Mouse (Mus musculus): ENCODE results near the gene Ak5.
"Not testable (repeated sequence)": the region's sequence is repeated elsewhere in the genome, so short reads cannot be mapped to it uniquely, and the experiment has no call there.

Ak5 gene

DNA sequence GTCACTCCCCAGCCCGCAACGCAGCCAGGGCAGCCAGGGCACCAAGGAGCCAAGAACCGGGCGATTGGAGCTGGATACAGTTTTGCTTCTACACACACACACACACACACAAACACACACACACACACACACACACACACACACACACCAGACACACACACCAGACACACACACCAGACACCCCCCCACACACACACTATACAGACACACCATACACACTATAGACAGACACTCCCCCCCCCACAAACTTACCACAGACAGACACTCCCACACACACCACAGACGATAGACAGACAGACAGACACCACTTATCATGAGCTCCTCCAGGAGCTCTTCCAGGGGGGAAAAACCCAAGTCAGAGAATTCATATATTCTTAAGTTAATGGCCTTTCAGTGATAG, at the start of gene Ak5:
Ak5 (minus strand) TSS at position 122 of the 400 bp plus-strand sequence.
- no peak for DNase-seq (ENCODE audit: low spot score)

DNA sequence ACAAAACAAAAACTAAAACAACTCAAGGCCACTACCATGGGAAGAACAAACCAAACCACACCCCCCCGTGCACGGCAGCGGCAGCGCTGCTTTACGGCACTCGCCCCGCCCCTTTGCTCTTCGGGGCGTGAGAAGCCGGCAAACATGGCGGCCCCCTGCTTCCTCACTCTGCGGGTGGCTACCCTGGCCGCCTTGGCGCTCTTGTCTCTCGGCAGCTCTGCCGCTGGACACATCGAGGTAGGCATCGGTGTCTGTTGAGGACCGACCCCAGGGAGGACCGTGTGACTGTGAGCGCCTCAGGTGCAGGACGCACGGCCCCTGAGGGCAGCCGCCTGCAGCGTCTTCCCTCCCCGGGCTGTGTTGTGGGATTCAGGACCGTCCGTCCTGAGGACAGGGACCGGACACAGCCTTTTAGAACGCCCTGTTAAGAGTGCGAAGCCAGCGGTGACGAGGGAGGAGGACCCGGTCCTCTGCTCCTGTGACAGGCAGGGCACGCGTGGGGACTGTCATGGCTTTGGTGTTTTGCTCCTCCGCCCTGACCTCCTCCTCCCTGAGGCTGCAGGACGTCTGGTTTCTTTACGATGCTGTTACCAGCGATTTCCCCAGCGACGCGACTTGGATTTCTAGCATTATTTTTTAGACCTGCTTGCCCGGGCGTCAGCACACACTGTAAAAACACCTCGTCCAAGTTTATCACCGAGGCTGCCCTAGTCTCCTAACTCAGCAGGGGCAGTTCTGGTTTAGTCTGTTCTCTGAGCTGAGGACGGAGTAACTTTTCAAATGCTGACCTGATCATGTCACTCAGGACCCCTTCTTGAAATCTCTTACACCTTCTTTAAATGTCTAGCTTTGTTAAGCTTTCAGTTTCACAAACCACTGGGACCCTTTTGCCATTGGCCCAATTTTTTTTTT, 46.1 kb upstream of the Ak5 start, which contains the start of gene Pigk:
Pigk (plus strand) TSS at position 110 of the 912 bp plus-strand sequence.
- peak; percentile 92 for DNase-seq (ENCODE audit: low spot score)

DNA sequence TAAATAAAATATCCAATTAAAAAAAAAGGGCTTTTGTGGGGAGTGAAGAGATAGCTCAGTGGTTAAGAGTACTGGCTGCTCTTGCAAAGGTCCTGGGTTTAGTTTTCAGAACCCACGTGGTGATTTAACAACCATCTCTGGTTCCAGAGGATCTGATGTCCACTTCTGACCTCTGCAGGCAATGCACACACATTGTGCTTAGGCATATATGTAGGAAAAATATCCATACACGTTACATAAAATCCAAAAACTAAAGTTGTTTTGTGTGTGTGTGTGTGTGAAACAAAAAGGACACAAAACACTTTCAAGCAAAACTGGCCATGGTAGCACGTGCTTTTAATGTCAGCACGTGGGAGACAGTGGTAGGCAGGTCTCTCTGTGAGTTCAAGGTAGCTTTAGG, 44.8 kb upstream of the Ak5 start:
- no peak for DNase-seq (ENCODE audit: low spot score)

DNA sequence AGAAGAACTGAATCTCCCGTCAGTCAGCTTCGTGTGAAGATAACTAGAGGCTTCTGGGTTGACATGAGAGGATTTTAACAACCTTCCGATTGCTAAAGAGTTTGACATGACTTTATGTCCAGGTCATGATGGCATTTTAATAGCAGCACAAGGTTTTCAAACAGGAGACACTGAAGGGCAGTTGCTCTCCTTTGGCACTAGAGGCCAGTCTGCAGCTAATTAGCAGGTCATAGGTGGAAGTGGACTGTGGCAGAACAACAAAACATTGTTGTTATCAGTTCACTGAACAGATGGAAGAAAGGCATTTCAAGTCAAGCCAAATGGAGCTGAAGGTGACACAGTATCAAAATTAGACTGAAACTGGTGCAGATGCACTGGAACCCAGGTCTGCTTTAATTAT, 41.8 kb upstream of the Ak5 start:
- DNase-seq (ENCODE audit: low spot score): peak; percentile 40

DNA sequence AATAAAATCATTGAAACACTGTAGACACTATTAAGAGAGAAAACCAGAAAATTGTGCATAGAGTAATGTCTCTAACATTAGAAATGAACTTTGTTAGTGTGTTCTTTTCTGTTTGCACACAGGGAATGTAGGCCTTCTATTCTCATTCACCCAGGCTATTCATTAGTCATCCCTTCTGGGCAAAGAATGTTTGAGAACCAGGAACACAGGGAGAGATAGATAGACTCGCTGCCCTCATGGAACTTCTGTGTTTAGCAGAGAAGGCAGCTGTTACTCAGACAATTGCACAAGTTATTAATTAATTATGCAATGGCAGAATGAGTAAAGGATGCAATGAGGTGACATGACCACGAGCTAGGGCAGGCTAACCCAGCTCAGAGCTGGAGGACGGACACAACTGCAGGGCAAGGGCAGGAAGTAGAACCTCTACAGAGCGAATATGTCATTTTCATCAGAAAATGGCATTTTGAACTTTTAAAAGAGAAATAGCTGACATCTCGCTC, 39.2 kb upstream of the Ak5 start:
- peak; percentile 0 for DNase-seq (ENCODE audit: low spot score)

DNA sequence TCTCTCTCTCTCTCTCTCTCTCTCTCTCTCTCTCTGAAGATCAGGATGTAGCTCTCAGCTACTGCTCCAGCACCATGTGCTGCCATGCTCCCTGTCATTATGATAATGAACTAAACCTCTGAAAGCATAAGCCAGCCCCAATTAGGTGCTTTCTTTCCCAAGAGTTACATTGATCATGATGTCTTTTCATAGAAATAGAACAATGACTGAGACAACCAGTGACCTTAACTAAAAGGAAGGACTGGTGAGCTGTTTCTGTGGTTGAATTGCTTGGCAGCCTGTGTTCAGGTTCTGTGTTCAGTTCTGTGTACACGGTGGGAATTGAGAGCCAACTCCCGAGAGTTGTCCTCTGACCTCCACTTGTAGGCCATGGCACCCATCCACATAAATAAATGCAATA, 38.7 kb upstream of the Ak5 start:
- DNase-seq (ENCODE audit: low spot score): no peak

DNA sequence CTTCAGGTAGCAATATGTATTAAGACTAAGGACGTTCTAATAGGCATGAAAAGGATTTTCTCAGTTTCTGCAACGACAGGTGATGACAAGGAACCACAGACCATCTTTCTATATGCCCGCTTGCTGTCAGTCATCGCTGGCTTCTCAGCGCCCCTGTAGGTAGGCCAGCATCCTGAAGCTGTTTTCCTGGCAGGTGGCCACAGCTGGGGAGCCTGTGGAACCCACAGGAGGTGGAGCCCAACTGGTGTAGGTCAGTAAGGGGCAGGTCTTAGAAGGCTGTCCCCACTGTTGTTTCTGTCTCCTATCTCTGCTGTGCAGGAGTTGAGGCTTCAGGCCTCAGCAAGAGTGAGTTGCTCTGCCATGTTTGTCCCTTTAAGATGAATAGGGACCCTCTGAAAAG, 37.7 kb upstream of the Ak5 start:
- no peak for DNase-seq (ENCODE audit: low spot score)

DNA sequence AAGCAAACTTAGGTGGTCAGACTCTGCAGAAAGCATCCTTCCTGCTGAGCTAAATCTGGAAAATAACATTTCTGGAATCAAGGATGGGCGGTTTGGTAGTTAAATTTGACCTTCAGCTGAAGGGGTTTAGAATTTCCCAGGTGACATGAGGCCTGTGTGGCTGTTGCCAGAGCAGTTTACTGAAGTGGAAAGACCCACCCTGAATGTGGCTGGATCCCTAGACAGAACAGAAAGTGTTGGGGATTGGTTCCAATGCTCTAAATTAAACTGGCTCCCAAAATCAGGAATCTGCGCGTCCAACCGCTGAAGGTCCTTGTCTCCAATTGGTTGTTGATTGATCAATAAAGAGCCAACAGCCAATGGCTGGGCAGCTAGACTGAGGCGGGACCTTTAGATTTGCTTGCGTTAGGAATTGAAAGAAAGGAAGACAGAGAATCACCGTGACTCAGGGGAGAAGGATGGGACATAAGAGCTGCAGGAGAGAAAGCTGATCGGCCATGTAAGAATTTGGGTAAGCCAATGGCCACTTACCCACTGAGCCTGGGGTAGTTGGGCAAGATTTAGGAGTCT, 34.2 kb upstream of the Ak5 start:
- no peak for DNase-seq (ENCODE audit: low spot score)

DNA sequence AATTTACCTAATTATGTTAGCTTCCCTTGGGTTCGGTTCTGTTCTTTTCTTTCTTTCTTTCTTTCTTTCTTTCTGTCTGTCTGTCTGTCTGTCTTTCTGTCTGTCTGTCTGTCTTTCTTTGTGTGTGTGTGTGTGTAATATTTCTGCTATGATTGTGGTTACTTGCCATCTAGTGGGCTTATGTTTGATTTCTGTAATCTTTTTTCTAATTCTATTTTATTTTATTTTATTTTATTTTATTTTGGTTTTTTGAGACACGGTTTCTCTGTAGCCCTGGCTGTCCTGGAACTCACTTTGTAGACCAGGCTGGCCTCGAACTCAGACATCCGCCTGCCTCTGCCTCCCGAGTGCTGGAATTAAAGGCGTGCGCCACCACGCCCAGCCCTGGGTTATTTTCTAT, 33.4 kb upstream of the Ak5 start:
- DNase-seq (ENCODE audit: low spot score): not testable (repeated sequence)

DNA sequence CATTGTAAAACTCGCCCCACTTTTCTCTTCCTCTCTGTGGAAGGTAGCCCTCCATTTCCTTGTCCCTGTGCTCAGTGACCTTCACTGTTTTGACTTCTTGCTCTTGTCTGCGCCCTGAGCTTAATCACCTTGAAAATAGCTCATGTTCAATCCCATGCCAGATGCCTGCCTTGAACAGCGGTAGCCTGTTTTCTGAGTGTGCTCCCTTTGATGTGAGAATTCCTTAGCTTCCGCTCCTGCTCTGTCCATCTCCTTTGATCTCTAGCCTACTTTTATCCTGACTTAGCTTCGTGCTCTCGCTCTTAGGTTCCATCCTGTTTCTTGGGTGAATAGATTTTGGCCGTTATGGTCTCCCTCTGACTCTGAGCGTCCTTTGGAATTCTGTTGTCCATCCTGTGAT, 31.1 kb upstream of the Ak5 start:
- peak; percentile 38 for DNase-seq (ENCODE audit: low spot score)

DNA sequence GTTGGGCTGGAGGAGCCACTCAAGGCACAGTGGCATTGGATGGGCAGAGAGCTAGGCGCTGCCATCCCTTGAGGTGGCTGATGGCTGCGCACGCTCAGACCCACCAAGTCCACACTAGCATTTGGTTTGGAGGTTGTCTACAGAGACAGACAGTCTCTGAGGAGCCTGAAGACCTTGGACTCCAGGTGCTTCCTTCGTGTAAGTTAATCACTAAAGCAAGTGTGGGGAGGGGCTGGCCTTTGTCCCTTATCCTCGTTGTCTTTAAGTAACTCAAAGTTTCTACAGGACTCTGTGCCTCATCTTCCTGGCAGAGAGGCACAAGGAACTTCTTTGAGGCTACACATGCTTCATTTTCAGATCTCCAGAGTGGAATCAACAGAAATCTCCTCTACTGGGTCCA, 29.9 kb upstream of the Ak5 start:
- DNase-seq (ENCODE audit: low spot score): no peak

DNA sequence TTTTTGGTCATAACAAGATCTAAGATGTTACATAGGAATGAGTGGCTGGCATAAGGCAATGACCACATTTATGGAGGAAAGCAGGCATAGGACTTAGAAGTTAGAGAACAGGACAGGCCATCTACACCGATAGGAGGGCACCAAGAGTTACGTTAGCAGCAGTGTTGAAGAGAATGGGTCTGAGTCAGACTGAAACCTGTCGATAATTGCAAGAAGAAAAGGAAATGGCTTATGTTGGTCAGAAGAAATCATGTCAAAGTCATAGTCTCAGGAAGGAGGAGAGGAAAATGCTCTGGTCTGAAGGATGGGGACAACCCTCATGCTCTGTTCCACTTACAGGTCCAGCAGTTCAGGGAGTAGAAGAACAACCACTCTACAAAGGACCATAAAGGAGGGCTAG, 26.8 kb upstream of the Ak5 start:
- no peak for DNase-seq (ENCODE audit: low spot score)

DNA sequence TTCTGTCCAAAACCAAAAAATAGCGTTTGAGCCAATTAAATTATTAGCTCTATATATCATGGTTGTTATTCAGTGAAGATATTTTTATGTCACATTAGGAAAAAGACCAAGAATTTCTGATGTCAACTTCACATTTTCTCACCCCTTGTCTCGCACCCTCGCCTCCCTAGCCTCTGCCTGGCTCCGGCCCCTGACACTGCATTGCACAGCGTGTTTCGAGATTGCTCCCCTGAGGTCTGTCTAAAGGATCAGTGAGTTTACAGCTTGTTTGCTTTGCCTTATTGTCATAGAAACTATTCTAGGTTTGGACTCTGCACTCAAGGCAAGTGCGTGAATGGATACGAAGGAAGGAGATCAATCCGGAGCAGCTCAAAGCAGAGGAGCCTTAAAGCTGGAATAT, 20.9 kb upstream of the Ak5 start:
- no peak for DNase-seq (ENCODE audit: low spot score)

DNA sequence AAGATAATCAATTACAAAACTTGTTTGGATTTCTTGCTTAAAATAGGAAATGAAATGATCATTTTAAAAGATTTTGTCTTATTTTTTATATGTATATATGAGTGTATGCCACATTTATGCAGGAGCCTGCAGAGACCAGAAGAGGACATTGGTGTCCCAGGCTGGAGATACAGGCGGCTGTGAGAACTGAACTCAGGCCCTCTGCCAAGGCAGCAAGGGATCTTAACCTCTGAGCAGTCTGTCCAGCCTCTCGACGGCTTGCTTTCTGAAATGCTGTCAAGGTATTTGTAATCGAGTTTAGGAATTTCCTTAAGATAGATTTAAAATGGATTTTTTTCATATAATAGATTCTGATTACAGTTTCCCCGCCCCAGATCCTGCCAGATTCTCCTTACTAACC, 20.4 kb upstream of the Ak5 start:
- no peak for DNase-seq (ENCODE audit: low spot score)

DNA sequence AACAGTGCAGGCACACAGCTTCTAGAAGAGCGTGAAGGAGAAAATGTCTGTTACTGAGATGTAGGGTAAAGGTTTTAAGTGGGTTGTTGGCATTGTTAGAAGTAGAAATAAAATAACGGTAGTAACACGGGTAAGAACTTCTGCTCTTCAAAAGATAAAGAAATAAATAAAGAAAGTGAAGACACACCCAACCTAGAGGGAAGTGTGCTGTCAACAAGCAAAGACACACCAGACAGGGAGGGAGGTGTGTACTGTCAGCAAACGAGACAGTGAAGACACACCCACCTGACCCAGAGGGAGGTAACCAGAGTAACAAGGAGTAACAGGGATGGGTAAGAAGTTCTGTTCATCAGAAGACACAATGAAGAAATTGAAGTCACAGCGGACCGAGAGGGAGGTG, 6.5 kb upstream of the Ak5 start:
- DNase-seq (ENCODE audit: low spot score): no peak

DNA sequence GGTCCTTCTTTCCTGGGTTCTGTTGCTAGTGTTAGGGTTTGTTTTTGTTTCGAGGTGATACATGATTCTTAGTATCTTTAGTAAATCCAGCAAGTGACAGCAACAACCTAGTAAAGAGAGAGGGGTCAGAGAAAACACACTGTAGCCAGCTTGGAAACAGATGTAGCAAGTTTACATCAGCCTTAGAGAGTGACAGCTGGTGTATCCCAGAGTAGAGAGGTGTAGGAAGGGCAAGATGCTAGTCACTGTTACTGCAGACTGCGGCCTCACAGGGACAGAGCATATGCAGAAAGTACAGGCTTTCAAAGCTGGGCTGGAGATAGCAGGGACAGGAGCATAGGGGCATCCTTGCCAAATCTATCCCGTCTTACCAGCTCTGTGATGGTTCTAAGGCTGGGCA, 1.6 kb upstream of the Ak5 start:
- peak; percentile 3 for DNase-seq (ENCODE audit: low spot score)

DNA sequence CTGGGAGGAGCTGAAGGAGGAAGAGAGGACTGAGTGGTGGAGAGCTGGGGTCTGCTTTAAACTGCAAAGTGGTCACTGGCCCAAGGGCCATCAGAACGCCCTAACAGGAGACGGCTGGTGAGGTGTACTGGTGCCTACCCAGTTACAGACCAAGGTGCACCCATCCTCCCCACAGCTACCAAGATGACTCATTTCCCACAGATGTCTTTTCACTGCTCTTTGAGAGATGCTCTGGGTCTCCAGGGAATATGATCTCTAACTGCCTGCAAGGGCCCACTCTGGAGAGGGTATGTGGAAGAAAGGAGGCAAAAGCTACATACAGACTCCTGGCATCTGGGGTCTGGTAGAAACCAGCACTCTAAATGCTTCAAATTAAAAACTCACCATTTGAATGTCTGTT, 633 bp upstream of the Ak5 start:
- DNase-seq (ENCODE audit: low spot score): no peak

DNA sequence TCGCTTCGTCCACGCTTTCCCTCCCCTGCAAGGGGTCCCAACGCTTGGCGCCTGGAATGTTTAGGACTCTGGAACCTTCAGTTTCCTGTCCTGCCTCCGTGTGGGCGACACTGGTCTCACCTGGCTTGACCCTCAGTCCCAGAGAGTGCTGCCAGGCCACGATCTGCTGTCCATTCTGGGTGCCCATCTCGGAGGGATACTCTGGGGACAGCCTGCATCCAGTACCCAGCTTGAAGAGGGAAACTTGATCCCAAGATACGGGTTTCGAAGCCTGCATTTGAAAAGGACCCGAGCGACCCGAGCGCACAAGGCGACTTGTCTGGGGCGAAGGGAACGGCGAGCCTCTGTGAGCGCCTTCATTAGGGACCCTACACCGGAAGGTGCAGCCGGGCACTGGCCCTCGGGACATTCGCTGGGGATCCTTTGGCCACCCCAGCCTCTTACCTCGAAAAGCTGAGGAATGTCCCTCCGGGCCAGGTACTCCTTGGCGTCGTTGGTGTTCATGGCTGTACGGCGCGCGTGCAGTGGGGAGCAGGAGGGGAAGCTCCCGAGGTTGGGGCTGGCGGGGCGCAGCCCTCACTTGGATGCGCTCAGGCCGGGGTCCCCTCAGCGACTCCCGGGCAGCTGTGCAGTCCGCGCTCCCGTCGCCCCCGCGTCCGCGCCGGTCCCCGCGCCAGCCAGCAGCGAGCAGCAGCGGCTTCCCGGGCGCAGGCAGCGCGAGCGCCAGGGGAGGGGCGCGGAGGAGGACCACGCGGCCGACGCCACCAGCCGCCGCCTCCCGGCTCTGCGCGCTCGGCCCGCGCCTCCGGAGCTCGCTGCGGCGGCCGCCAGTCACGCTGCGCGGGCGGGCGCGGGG, 576 bp downstream of the Ak5 start:
- peak; percentile 56 for DNase-seq (ENCODE audit: low spot score)

DNA sequence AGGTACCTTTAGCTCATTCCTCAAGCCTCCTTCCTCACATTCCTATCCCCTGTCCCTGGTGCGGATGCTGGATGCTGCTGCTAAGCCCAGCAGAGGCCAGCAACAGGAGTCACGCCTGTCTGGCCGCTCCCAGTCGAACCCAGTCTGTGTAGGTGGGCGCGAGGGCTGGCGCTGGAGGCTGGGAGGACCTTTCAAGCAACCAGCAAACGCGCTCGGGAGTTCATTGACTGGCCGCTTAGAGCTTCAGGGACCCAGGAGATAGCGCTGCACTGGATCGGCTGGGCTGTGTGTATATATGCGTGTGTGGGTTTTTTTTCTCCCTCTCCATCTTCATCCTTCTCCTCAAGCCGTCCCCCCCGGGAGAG, 1.2 kb downstream of the Ak5 start:
- DNase-seq (ENCODE audit: low spot score): peak; percentile 62

DNA sequence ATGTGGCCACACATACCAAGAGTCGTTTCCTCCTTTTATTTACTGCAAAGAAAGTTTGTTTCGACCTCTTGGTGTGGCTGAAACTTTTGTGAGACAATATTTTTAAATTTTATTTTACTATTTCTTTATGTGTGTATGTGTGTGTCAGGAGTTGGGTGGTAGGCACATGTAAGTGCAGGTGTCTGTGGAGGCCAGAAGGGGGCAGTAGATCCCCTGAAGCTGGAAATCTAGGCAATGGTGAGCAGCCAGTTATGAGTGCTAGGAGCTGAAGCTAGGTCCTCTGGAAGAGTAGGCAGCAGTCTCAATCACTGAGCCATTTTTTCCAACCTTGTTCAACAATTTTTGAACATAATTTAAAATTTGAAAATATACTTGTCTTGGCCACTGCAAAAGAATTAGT, 9.6 kb downstream of the Ak5 start:
- DNase-seq (ENCODE audit: low spot score): no peak

DNA sequence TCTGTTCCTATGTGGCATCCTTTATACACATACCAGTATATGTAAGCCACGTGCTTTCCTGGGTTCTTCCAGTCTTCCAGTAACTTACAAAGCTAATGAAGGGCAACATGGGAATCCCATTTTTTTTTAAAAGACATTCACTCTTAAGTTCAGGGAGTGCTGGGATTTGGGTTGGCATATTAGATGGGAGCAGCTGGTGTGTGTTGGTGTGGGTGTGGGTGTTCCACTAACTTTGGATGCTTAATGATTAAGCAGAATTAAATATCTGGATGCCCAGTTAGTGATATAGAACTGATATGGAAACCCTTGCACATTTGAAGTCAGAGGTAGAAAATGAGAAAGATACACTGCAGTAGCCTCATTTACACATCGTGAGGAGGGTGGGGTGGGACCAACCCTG, 16.2 kb downstream of the Ak5 start:
- DNase-seq (ENCODE audit: low spot score): no peak

DNA sequence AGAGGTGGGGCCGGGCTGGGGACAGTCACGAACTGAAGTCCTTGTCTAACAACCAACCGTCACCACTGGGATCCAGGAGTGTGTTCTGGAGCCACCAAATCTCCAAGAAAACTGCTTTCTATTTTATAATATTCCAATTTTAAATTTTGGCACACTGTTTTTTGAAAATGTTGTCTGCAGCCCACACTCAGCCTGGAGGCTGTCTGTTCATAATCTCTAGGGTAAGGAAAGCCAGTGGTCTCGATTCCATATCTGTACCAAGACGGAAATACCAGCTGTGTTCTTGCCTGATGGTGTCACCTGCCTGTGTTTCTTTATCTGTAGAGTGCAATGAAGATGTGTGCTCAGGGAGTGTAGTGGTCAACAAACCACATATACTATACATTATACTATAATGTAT, 23.6 kb downstream of the Ak5 start:
- DNase-seq (ENCODE audit: low spot score): no peak
